Mouse (Mus musculus) adrenal gland, postnatal 10 days (tissue): ENCODE data around the gene Slc9a9. TPM values are rescaled to one million over a fixed set of nuclear protein-coding genes. Genes with fewer than 3 reads are reported as not detected.

Source experiments
- DNase-seq: peaks from one replicate; pipeline ENCODE4 v3.0.0; 2021; ENCODE audit warnings: mixed read lengths
- total RNA-seq, 2 experiments: library from RNA; stranded (reverse); gene quantifications; 2 replicates each; pipeline ENCODE4 v1.2.3; 2021

The Slc9a9 gene
- total RNA-seq, 2 experiments from 2014 or later = 3.2 to 4.3 TPM

- DNase-seq = no peak
Observed at GRCm38 (mm10) chr9:95157948-95158347, 488.2 kb downstream of the Slc9a9 start.

GRCm38 (mm10) chr9:95158916-95159315 lies 489.2 kb downstream of the Slc9a9 start:
- DNase-seq = no peak

- DNase-seq = no peak
Observed at GRCm38 (mm10) chr9:95160575-95161300, 491.0 kb downstream of the Slc9a9 start.

GRCm38 (mm10) chr9:95161699-95162098 lies 492.0 kb downstream of the Slc9a9 start:
- no peak for DNase-seq

- no peak for DNase-seq
Observed at GRCm38 (mm10) chr9:95166224-95166623, 496.5 kb downstream of the Slc9a9 start.

GRCm38 (mm10) chr9:95167806-95168205 lies 498.1 kb downstream of the Slc9a9 start:
- no peak for DNase-seq

GRCm38 (mm10) chr9:95168487-95169008 lies 498.8 kb downstream of the Slc9a9 start:
- DNase-seq = no peak

- DNase-seq = no peak
Observed at GRCm38 (mm10) chr9:95178170-95178569, 508.5 kb downstream of the Slc9a9 start.

GRCm38 (mm10) chr9:95180005-95180404 lies 510.3 kb downstream of the Slc9a9 start:
- DNase-seq = no peak

GRCm38 (mm10) chr9:95180569-95180968 lies 510.9 kb downstream of the Slc9a9 start:
- no peak for DNase-seq

GRCm38 (mm10) chr9:95181241-95182043 lies 511.7 kb downstream of the Slc9a9 start:
- no peak for DNase-seq

- no peak for DNase-seq
Observed at GRCm38 (mm10) chr9:95182272-95182671, 512.6 kb downstream of the Slc9a9 start.

- DNase-seq = no peak
Observed at GRCm38 (mm10) chr9:95184453-95184852, 514.7 kb downstream of the Slc9a9 start.

- DNase-seq = no peak
Observed at GRCm38 (mm10) chr9:95185840-95186239, 516.1 kb downstream of the Slc9a9 start.

GRCm38 (mm10) chr9:95186386-95187289 lies 516.9 kb downstream of the Slc9a9 start:
- DNase-seq = peak; percentile 31

- peak; percentile 33 for DNase-seq
Observed at GRCm38 (mm10) chr9:95188362-95189217, 518.9 kb downstream of the Slc9a9 start.

GRCm38 (mm10) chr9:95189218-95189605 lies 519.5 kb downstream of the Slc9a9 start:
- no peak for DNase-seq

- DNase-seq = no peak
Observed at GRCm38 (mm10) chr9:95191442-95191841, 521.7 kb downstream of the Slc9a9 start.

- DNase-seq = peak; percentile 15
Observed at GRCm38 (mm10) chr9:95192901-95193532, 523.3 kb downstream of the Slc9a9 start.

GRCm38 (mm10) chr9:95193672-95194071 lies 524.0 kb downstream of the Slc9a9 start:
- DNase-seq = no peak

- DNase-seq = peak; percentile 67
Observed at GRCm38 (mm10) chr9:95194158-95194557, 524.4 kb downstream of the Slc9a9 start.
